Mouse (Mus musculus) CD4-positive, CD25-positive, alpha-beta regulatory T cell, adult 2 months (primary cell): Measurements from ENCODE around the gene Tnfrsf21.

Experiments used
- DNase-seq: peaks from one replicate; pipeline ENCODE4 v3.0.0-alpha.2; 2012; ENCODE audit warnings: low read depth, low spot score

Tnfrsf21 gene

GRCm38 (mm10) chr17:43016371-43017331 is at the start of gene Tnfrsf21:
Gene Tnfrsf21 (plus strand): TSS chr17:43016555.
- DNase-seq = peak; percentile 53

- DNase-seq = no peak
Measured at GRCm38 (mm10) chr17:42968174-42968573, 48.2 kb upstream of the Tnfrsf21 start.

GRCm38 (mm10) chr17:42975312-42975996 is 40.9 kb upstream of the Tnfrsf21 start:
- DNase-seq = no peak

GRCm38 (mm10) chr17:42977766-42978165 is 38.6 kb upstream of the Tnfrsf21 start:
- DNase-seq = no peak

GRCm38 (mm10) chr17:42978345-42978744 is 38.0 kb upstream of the Tnfrsf21 start:
- DNase-seq = no peak

- DNase-seq = no peak
Measured at GRCm38 (mm10) chr17:42981806-42982205, 34.5 kb upstream of the Tnfrsf21 start.

- no peak for DNase-seq
Measured at GRCm38 (mm10) chr17:42982568-42982967, 33.8 kb upstream of the Tnfrsf21 start.

GRCm38 (mm10) chr17:42985837-42986589 is 30.3 kb upstream of the Tnfrsf21 start:
- DNase-seq = peak; percentile 16

- DNase-seq = peak; percentile 41
Measured at GRCm38 (mm10) chr17:42987692-42988091, 28.7 kb upstream of the Tnfrsf21 start.

- DNase-seq = no peak
Measured at GRCm38 (mm10) chr17:42989981-42990380, 26.4 kb upstream of the Tnfrsf21 start.

GRCm38 (mm10) chr17:42991112-42991511 is 25.2 kb upstream of the Tnfrsf21 start:
- no peak for DNase-seq

GRCm38 (mm10) chr17:42999446-42999977 is 16.8 kb upstream of the Tnfrsf21 start:
- no peak for DNase-seq

GRCm38 (mm10) chr17:43000598-43000997 is 15.8 kb upstream of the Tnfrsf21 start:
- no peak for DNase-seq

- DNase-seq = peak; percentile 48
Measured at GRCm38 (mm10) chr17:43012718-43013117, 3.6 kb upstream of the Tnfrsf21 start.

- peak; percentile 26 for DNase-seq
Measured at GRCm38 (mm10) chr17:43017341-43018052, 1.1 kb downstream of the Tnfrsf21 start.

- no peak for DNase-seq
Measured at GRCm38 (mm10) chr17:43018071-43018470, 1.7 kb downstream of the Tnfrsf21 start.

GRCm38 (mm10) chr17:43019660-43020059 is 3.3 kb downstream of the Tnfrsf21 start:
- no peak for DNase-seq

GRCm38 (mm10) chr17:43021017-43021416 is 4.7 kb downstream of the Tnfrsf21 start:
- DNase-seq = no peak

GRCm38 (mm10) chr17:43022056-43022455 is 5.7 kb downstream of the Tnfrsf21 start:
- no peak for DNase-seq

- no peak for DNase-seq
Measured at GRCm38 (mm10) chr17:43023637-43024217, 7.4 kb downstream of the Tnfrsf21 start.

- no peak for DNase-seq
Measured at GRCm38 (mm10) chr17:43024531-43024930, 8.2 kb downstream of the Tnfrsf21 start.
